In the genomic region with DNA sequence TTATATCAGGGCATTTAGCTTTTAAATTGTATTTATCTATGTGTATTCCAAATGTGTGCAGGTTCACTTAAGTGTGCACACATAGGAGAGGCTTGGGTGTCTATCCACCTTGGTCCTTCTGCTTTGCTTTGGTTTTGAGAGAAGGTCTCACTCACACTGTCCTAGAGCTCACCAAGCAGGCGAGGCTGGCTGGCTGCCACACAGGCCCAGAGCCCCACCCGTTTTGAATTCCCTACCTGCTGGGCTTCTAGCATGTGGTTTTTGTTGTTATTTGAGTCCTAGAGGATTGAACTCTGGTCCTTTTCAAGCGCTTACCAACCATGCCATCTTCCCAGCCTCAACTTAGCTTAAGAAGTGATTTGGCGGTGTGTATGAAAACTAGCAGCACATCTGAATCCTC, we compare ENCODE assay signal across 24 mouse cellular contexts. TPM values are rescaled to one million over a fixed set of nuclear protein-coding genes. Genes with fewer than 3 reads are reported as not detected.
DNase-seq lines count a peak whose midpoint lies in the region; ATAC-seq and TF ChIP-seq lines count a peak whose summit lies in the region.
"Had no signal": no experiment of that assay in that cellular context is flagged by ENCODE, and none has a peak within 500 bp of the region (broad histone marks: within the 10 kb centered on the region; RNA-seq: fewer than 3 reads in every experiment).

No protein-coding gene starts in this region.

- TF ChIP-seq CTCF in layer of hippocampus, adult 2 months (conservative IDR thresholded peaks at IDR 0.05): no peak

- peaks cover 12% of the 10 kb centered on the region for H3K36me3 ChIP-seq in intestine, embryonic 16.5 days (ENCODE audit: control insufficient read depth, insufficient read depth, low read length)
- peaks cover 34% of the 10 kb centered on the region for H3K36me3 ChIP-seq in intestine, embryonic 15.5 days

- peak; percentile 41 for DNase-seq in cerebellum, adult 8-10 months
- DNase-seq in cerebellum, postnatal 4 days (ENCODE audit: low spot score in 2 of 2): no peak
- peak; percentile 50 for DNase-seq in cerebellum, adult 9-11 months
- peak; percentile 53 for DNase-seq in heart, postnatal 4 days
- DNase-seq in lung, postnatal 25 days (ENCODE audit: low spot score): no peak
- no peak for DNase-seq in layer of hippocampus, adult 2 months (ENCODE audit: low spot score in 2 of 2)
- DNase-seq: lung, embryonic 14.5 days; midbrain, embryonic 14.5 days; right cerebral cortex, postnatal 4 days; thymus, postnatal 36 days had no signal

- 65% methylated on average over 4 of the region's 4 CpGs for WGBS in intestine, embryonic 16.5 days
- 60% methylated on average over 4 of the region's 4 CpGs for WGBS in intestine, embryonic 15.5 days

- no peak overlapping the region for H3K27ac ChIP-seq in intestine, embryonic 16.5 days (ENCODE audit: low read length)
- H3K27ac ChIP-seq in intestine, embryonic 15.5 days: no peak overlapping the region
- H3K27ac ChIP-seq in layer of hippocampus, adult 2 months: no peak overlapping the region
- H3K27ac ChIP-seq: left cerebral cortex, adult 2 months; liver, embryonic 12.5 days had no signal

- no peak overlapping the region for H3K4me3 ChIP-seq in intestine, embryonic 16.5 days (ENCODE audit: low read length)
- H3K4me3 ChIP-seq in intestine, embryonic 15.5 days (replicated peaks): no peak overlapping the region
- H3K4me3 ChIP-seq in layer of hippocampus, adult 2 months: no peak overlapping the region
- H3K4me3 ChIP-seq: embryonic facial prominence, embryonic 13.5 days; left cerebral cortex, adult 2 months; liver, embryonic 12.5 days had no signal

- no peak overlapping the region for H3K9ac ChIP-seq in intestine, embryonic 16.5 days (ENCODE audit: low read depth, low read length)
- H3K9ac ChIP-seq in intestine, embryonic 15.5 days: no peak overlapping the region
- H3K9ac ChIP-seq: embryonic facial prominence, embryonic 13.5 days; liver, embryonic 12.5 days; lung, embryonic 14.5 days had no signal

- ATAC-seq in intestine, embryonic 16.5 days: peak; percentile 24; the same call in 1 of the 2 replicates
- no peak for ATAC-seq in intestine, embryonic 15.5 days
- ATAC-seq: forebrain, embryonic 16.5 days; liver, embryonic 12.5 days had no signal

- peaks cover 3% of the 10 kb centered on the region for H3K9me3 ChIP-seq in intestine, embryonic 16.5 days (ENCODE audit: control insufficient read depth, low read length)
- no peaks in the 10 kb centered on the region for H3K9me3 ChIP-seq in intestine, embryonic 15.5 days
- H3K9me3 ChIP-seq: embryonic facial prominence, embryonic 13.5 days; liver, embryonic 12.5 days had no signal

- peaks cover 8% of the 10 kb centered on the region; the same call in 1 of the 2 replicates for H3K4me1 ChIP-seq in intestine, embryonic 16.5 days (ENCODE audit: control insufficient read depth, insufficient read depth, low read length)
- peaks cover 4% of the 10 kb centered on the region; the same call in 1 of the 2 replicates for H3K4me1 ChIP-seq in intestine, embryonic 15.5 days (replicated peaks)
- H3K4me1 ChIP-seq: liver, embryonic 12.5 days had no signal

- no peak overlapping the region for H3K4me2 ChIP-seq in intestine, embryonic 16.5 days (ENCODE audit: low read depth, low read length)
- H3K4me2 ChIP-seq in intestine, embryonic 15.5 days (replicated peaks): no peak overlapping the region
- H3K4me2 ChIP-seq: embryonic facial prominence, embryonic 13.5 days; liver, embryonic 12.5 days; lung, embryonic 14.5 days had no signal

- H3K27me3 ChIP-seq in intestine, embryonic 16.5 days (replicated peaks; ENCODE audit: control insufficient read depth, insufficient read depth, low read length): no peaks in the 10 kb centered on the region
- H3K27me3 ChIP-seq in intestine, embryonic 15.5 days (replicated peaks): no peaks in the 10 kb centered on the region
- H3K27me3 ChIP-seq: CH12.LX; embryonic facial prominence, embryonic 13.5 days; liver, embryonic 12.5 days had no signal

RNA-seq across cellular contexts. Expression of a gene that starts 8.8 kb away (rescaled TPM):
- 0.31 and 0.32 TPM in 2 replicates for polyA plus RNA-seq in intestine, embryonic 16.5 days (2015; fragmentation: Nextera tagmentation; extraction: Ambion mirVana)
- polyA plus RNA-seq in intestine, embryonic 15.5 days (2015; fragmentation: Nextera tagmentation; extraction: Ambion mirVana): 0.40 and 0.51 TPM in 2 replicates
- 10 to 100 TPM; 10.3 to 13.9 TPM for total RNA-seq in heart, postnatal 4 days (2021)
- total RNA-seq in layer of hippocampus, adult 2 months (2021): not detected
- total RNA-seq: gastrocnemius, postnatal 4 days; megakaryocyte, adult 5-6 weeks; neutrophil, adult 5-6 weeks had no signal
- polyA plus RNA-seq: brain, embryonic 14.5 days; forebrain, embryonic 16.5 days; hindbrain, embryonic 11.5 days; limb, embryonic 11.5 days; liver, embryonic 12.5 days; midbrain, embryonic 14.5 days; testis, adult 2 months had no signal

Comparison
In these comparisons a context has a peak if more than half of its experiments do, and no peak if none do; other contexts are left out.
1. DNase-seq: peak in cerebellum, adult 8-10 months (single experiment), cerebellum, adult 9-11 months (single experiment) and heart, postnatal 4 days (single experiment); none in cerebellum, postnatal 4 days (0 of 2), lung, postnatal 25 days (single experiment) and layer of hippocampus, adult 2 months (0 of 2).
2. RNA of a gene that starts 8.8 kb away (total RNA-seq): 10.3 to 13.9 TPM in heart, postnatal 4 days; not detected in layer of hippocampus, adult 2 months; every median in the first group is over 4 times any median in the second.